Mouse (Mus musculus): ENCODE measurements around the gene Sipa1l1. TPM values are rescaled to one million over a fixed set of nuclear protein-coding genes. Genes with fewer than 3 reads are reported as not detected.
"Not testable (repeated sequence)": the region's sequence is repeated elsewhere in the genome, so short reads cannot be mapped to it uniquely, and the experiment has no call there.

Sipa1l1 gene
- total RNA-seq, 2 experiments from 2014 or later: 24.3 to 26.9 TPM

GRCm38 (mm10) chr12:82476580-82476979, 307.5 kb downstream of the Sipa1l1 start:
- no peak for DNase-seq

DNA sequence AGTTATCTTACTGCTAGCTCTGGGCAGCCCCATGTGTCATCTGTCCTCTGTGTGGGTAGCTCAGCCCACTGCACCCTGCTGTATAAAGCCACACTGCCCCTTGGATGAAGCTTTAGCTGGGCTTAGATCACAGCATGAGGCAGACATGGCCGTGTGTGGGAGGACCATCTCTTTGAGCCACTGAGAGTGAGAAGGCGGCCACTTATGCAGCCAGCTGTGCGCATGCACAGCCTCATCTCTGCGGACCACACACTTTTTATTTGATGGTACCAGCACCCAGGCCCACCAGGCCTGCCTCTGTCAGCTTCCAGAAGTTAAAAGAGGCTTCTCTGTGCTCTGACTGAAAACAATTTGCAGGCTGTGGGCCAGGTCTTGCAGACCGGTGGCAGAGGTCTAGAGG, 308.7 kb downstream of the Sipa1l1 start:
- no peak for DNase-seq

- DNase-seq: no peak
Observed at GRCm38 (mm10) chr12:82478256-82478655, 309.1 kb downstream of the Sipa1l1 start.

GRCm38 (mm10) chr12:82479393-82479792, 310.3 kb downstream of the Sipa1l1 start:
- no peak for DNase-seq

DNA sequence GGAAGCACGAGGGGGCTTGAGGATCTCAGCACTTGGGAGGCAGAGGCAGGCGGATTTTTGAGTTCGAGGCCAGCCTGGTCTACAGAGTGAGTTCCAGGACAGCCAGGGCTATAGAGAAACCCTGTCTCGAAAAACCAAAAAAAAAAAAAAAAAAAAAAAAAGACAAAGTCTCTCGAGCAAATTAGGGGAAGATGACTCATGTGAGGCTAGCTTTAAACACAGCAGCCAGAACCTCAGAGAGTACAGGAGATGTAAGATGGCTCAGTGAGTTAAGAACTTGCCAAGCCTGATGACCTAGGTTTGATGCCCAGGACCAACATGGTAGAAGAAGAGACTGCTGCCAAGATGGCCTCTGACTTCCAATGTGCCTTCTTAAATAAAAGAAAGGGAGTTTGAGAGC, 311.3 kb downstream of the Sipa1l1 start:
- DNase-seq: not testable (repeated sequence)

- DNase-seq: no peak
Observed at GRCm38 (mm10) chr12:82485466-82485865, 316.3 kb downstream of the Sipa1l1 start.

GRCm38 (mm10) chr12:82486829-82487560, 317.9 kb downstream of the Sipa1l1 start:
- no peak for DNase-seq

- peak; percentile 28 to 52 for DNase-seq
Observed at GRCm38 (mm10) chr12:82489093-82489492, 320.0 kb downstream of the Sipa1l1 start.

DNA sequence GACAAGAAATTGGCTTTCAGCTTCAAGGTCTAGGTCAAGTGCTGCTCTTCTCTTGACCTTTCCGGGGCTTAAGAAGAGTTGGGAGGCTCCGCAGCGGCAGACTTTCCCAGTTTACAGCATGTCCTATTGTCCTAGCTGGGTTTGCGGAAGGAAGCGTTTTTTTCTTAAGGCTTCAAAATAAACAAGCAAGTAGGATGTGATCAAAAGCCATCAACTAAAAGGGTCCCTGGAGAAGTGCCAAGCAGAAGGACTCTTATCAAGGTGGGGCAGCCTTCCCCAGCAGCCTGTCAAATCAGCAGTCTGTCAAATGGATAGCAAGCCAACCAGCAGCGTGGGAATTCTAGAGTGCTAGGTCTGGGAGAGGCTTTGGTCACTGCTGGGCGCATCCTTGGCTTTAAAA, 320.5 kb downstream of the Sipa1l1 start:
- no peak for DNase-seq

GRCm38 (mm10) chr12:82492456-82492855, 323.3 kb downstream of the Sipa1l1 start:
- DNase-seq: no peak

DNA sequence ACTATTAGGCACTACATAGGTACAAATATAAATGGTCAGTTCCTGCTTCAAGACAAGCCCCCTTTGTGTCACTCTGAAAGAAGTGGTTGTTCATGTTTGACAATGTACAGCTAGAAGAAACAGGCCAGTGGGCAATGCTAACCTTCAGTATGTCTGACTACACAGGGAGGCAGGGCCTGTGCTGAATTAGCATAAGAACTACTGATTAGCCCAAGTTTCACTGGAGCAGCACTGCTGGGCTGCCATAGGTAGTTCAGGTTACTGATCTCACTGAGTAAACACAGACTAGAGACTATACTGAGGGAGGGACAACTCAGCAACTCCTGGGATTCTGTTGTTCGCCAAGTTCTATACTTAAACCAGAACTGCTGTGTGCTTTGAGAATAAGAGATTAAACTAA, 324.1 kb downstream of the Sipa1l1 start:
- not testable (repeated sequence) for DNase-seq

- no peak for DNase-seq
Observed at GRCm38 (mm10) chr12:82495936-82496335, 326.8 kb downstream of the Sipa1l1 start.

GRCm38 (mm10) chr12:82497866-82498631, 328.9 kb downstream of the Sipa1l1 start:
- DNase-seq: peak; percentile 36 to 57

GRCm38 (mm10) chr12:82498701-82499100, 329.6 kb downstream of the Sipa1l1 start:
- DNase-seq: no peak

- DNase-seq: no peak
Observed at GRCm38 (mm10) chr12:82499731-82500130, 330.6 kb downstream of the Sipa1l1 start.
